Mouse (Mus musculus) E14TG2a.4 (cell line): Measurements from ENCODE around the gene Tmem138.

Experiments used
- H3K27me3 ChIP-seq: 2 replicates; pipeline ENCODE4 v1.6.1; 2014; ENCODE audit warnings: low read length, control low read depth; ENCODE audit not compliant: insufficient read depth
- H3K36me3 ChIP-seq: 2 replicates; pipeline ENCODE4 v1.6.1; 2014; ENCODE audit warnings: low read length, control low read depth; ENCODE audit not compliant: insufficient read depth
- H3K4me1 ChIP-seq: replicated peaks from 2 replicates; pipeline ENCODE4 v1.6.1; 2014; ENCODE audit warnings: low read depth, low read length, control low read depth
- H3K4me3 ChIP-seq: replicated peaks from 2 replicates; pipeline ENCODE4 v1.5.1; 2014; ENCODE audit warnings: mild to moderate bottlenecking, low read length
- H3K9me3 ChIP-seq: 2 replicates; pipeline ENCODE4 v1.6.1; 2014; ENCODE audit warnings: low read length, control low read depth
- CTCF ChIP-seq: conservative IDR thresholded peaks from 2 replicates; pipeline ENCODE4 v1.5.1; 2014; ENCODE audit warnings: low read length
- NANOG ChIP-seq: IDR thresholded peaks from 2 replicates; pipeline ENCODE4 v1.6.1; 2014; ENCODE audit warnings: borderline replicate concordance, low read length, mixed read lengths
- POU5F1 ChIP-seq: IDR thresholded peaks from 2 replicates; pipeline ENCODE4 v1.6.1; 2014; ENCODE audit warnings: low read length, borderline replicate concordance

Tmem138 gene

DNA sequence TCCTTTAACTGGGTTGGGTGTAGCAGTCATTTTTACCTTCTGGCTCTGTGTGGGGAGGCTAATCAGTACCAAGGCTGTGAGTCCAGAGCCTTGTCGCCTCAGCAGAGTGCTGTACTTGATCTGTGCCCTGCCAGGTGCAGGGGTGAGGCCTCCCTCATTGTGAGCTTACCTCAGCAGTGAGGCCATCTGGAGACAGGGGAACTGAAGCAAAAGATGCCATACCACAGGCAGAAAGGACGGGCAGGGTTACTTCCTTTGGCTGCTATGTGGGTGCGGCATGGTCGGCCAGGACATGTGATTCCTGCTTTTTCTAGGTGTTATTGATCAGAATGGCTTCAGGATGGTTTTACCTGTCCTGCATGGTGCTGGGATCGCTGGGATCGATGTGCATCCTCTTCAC is 4.8 kb upstream of the Tmem138 start:
- Histone ChIP-seq H3K36me3 (peaks cover 6% of the 10 kb centered on the region), H3K27me3 (no peaks in the 10 kb centered on the region), H3K4me3 (no peak overlapping the region), H3K4me1 (peaks cover 17% of the 10 kb centered on the region), H3K9me3 (no peaks in the 10 kb centered on the region)
- no peak for TF ChIP-seq POU5F1
- no peak for TF ChIP-seq CTCF
- TF ChIP-seq NANOG: no peak

DNA sequence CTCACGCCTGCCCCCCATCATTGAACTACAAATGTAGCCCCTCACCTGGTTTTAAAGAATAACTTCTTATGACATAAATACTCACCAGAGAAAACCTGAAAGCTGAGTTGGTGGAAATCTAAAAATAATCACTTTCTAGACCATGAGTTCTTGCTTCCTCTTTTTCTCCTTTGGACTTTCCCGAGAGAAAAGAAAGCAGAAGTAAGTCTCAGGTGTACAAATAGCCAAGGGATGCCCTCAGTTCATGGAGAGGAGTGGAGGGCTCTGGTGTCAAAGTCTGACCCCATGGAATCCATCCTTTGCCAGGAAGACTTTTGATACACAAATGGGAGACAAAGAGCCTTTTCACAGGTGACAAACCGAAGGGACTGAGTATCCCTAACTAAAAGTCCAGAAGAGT is 3.6 kb upstream of the Tmem138 start:
- Histone ChIP-seq H3K9me3 (no peaks in the 10 kb centered on the region), H3K4me1 (peaks cover 23% of the 10 kb centered on the region), H3K4me3 (no peak overlapping the region), H3K36me3 (peaks cover 6% of the 10 kb centered on the region), H3K27me3 (no peaks in the 10 kb centered on the region)
- TF ChIP-seq NANOG (no peak), CTCF (no peak), POU5F1 (no peak)

DNA sequence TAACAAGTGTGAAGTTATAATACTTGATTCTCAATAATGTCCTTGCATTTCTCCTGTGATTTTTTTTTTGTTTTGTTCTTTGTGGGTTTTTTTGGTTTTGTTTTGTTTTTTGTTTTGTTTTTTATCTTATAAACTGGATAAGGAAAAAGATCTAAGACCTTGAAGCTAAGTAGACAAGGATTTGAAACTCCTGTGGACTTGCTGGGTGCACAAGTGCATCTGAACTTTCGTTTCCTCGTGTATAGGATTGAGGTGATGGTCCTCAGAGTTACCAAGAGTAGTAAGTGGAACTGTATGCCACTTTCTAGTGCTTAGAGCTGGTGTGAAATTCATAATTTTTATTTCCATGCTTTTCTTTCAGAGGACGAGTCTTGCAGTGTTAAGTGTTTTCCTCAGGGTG is 2.9 kb upstream of the Tmem138 start:
- Histone ChIP-seq H3K4me1 (peaks cover 25% of the 10 kb centered on the region), H3K36me3 (peaks cover 10% of the 10 kb centered on the region), H3K4me3 (no peak overlapping the region), H3K9me3 (no peaks in the 10 kb centered on the region), H3K27me3 (no peaks in the 10 kb centered on the region)
- TF ChIP-seq CTCF: no peak
- no peak for TF ChIP-seq POU5F1
- TF ChIP-seq NANOG: no peak

GRCm38 (mm10) chr19:10569627-10570026 is 7.5 kb downstream of the Tmem138 start:
- Histone ChIP-seq H3K4me3 (no peak overlapping the region), H3K9me3 (peaks cover 40% of the 10 kb centered on the region), H3K36me3 (peaks cover 75% of the 10 kb centered on the region), H3K4me1 (no peaks in the 10 kb centered on the region), H3K27me3 (no peaks in the 10 kb centered on the region)
- TF ChIP-seq POU5F1: no peak
- no peak for TF ChIP-seq NANOG
- no peak for TF ChIP-seq CTCF

GRCm38 (mm10) chr19:10565217-10565616 is 11.9 kb downstream of the Tmem138 start:
- Histone ChIP-seq H3K9me3 (peaks cover 40% of the 10 kb centered on the region), H3K27me3 (no peaks in the 10 kb centered on the region), H3K36me3 (peaks cover 31% of the 10 kb centered on the region), H3K4me1 (no peaks in the 10 kb centered on the region), H3K4me3 (no peak overlapping the region)
- no peak for TF ChIP-seq CTCF
- no peak for TF ChIP-seq NANOG
- TF ChIP-seq POU5F1: no peak

- Histone ChIP-seq H3K9me3 (peaks cover 35% of the 10 kb centered on the region), H3K36me3 (peaks cover 21% of the 10 kb centered on the region), H3K4me3 (no peak overlapping the region), H3K27me3 (no peaks in the 10 kb centered on the region), H3K4me1 (no peaks in the 10 kb centered on the region)
- TF ChIP-seq POU5F1 (no peak), CTCF (no peak), NANOG (no peak)
These were observed 12.9 kb downstream of the Tmem138 start for GRCm38 (mm10) chr19:10564278-10564677.

DNA sequence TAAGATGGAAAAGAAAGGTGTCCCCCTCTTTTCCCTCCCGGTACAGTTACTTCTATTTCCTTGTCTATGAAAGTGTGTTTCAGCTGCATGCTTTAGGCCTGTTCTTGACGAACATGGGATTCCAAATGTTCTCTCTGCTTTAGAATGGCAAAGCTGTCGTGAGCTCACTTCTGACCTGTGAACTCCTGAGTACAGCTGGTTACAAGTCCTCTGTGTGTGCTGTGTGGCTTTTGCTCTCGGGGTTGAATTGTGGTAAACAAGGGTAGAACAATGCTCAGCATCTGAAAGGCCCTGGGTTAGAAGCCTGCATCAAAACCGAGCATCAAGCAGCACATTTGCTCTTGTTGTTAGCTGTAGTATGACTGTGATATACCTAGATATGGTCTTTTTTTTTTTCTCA is 14.8 kb downstream of the Tmem138 start:
- Histone ChIP-seq H3K36me3 (peaks cover 3% of the 10 kb centered on the region; the same call in 1 of the 2 replicates), H3K4me3 (no peak overlapping the region), H3K9me3 (peaks cover 16% of the 10 kb centered on the region), H3K4me1 (no peaks in the 10 kb centered on the region), H3K27me3 (no peaks in the 10 kb centered on the region)
- TF ChIP-seq POU5F1 (no peak), NANOG (no peak), CTCF (no peak)

DNA sequence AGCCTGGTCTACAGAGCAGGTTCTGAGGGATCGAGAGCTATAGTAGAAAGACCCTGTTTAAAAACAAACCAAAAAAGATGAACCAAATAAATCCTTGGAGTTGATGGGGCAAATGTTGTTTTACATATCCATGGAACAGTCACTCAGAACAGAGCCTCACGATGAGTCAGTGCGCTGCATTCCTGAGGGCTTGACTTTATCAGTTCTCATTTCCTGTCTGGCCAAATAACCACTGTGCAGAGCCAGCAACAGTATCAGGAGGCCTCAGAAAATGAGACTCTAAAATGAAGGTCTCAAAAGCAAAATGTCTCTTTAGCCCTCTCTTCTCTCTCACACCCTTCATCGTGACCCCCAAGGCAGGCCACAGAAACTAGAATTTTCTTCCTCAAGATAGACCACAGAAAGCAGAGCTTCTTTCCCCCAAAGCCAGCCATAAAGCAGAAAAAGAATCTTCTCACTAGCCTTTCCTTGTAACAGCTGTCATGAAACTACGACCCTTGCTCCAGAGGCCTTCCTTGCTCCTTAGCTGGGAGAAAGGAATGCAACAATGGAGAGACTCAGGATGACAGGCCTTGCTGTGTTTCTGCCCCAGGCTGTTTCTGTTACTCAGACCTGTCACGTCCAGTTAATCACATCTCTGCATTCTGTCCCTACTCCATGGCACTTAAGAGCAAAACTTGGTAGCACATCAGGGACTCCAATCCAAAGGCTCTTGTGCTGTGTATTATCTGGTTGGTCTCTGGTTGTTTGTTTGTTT is 15.4 kb downstream of the Tmem138 start:
- Histone ChIP-seq H3K4me3 (no peak overlapping the region), H3K9me3 (peaks cover 10% of the 10 kb centered on the region), H3K4me1 (peaks cover 4% of the 10 kb centered on the region), H3K27me3 (no peaks in the 10 kb centered on the region), H3K36me3 (peaks cover 3% of the 10 kb centered on the region; the same call in 1 of the 2 replicates)
- no peak for TF ChIP-seq POU5F1
- no peak for TF ChIP-seq CTCF
- no peak for TF ChIP-seq NANOG
